Mouse (Mus musculus) T-cell, adult 2 months (primary cell): ENCODE results near the gene Tmem120b.
A peak's percentile ranks its signal among the peaks of the same experiment; 100 is the strongest.

Source experiments
- DNase-seq: peaks from one replicate; pipeline ENCODE4 v3.0.0; 2022; ENCODE audit warnings: low spot score

Tmem120b gene

DNA sequence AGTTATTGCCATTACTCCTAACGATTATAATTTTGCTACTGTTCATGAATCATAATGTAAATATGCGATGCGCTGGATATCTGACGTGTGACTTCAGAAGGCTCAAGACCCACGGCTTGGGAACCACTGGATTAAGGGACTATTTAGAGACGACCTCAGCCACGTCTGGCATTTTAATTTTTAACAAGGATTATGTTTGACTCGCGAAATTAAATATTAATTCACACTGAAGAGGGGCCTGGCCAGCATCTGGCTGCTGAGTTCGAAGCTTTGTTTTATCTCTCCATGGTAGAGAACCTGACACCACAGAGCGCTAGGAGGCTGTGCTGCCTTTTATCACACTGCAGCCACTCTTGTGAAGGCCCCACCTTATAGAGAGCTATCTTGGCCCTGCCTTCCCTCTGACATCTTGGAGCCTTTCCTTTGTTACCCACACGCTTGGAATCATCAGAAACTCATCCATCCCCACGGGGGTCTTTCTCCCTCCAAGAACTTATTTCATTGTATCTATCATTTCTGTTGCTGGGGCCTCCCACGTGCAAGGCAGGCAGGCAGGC, 24.9 kb downstream of the Tmem120b start:
- DNase-seq = no peak

DNA sequence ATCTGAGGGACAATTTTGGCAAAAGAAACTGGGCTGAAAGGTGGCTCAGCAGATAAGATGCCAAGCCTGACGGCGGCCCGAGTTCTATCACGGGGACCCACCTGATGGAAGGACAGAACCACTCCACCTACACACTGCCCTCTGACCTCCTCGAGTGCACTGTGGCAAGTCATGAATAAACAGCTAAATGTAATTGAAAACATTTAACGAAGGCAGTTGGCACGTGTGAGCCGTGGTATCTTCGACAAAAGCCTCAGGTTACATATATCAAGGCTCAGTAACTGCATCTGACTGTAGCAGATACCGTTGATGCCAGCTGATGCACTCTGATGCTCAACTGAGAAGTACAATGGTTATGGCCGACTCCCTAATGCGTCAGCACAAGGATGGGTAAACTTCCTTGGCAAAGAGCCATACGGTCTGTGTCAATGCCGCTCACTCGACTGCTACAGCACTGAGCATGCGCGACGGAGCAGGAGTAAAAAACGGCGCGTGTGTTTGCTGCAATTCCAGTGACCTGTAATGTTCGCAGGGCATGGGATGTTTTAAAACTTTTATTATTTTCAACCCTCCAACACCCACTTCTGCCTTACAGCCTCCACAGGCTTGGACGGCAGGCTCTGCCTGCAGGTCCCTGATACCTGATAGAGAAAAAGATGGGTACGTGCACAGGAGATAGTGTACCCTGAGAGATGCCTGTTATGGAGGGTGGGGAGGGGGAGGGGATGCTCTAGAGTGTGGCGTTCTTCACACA, 26.2 kb downstream of the Tmem120b start:
- DNase-seq = no peak

DNA sequence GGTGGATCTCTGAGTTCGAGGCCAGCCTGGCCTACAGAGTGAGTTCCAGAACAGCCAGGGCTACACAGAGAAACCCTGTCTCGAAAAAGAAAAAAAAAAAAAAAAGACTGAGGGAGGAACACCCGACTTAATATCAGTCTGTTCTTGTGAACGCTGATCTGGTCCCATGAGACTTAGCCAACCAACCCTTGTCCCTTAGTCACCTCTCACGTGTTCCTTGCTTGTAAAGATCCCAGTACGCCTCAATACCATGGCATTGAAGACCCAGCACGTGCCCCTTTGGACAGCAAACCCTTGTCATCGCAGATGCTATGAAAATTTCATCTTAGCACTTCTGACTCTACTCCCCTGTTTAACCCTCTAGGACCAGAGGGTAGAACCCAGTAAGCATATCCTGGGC, 28.1 kb downstream of the Tmem120b start:
- DNase-seq = no peak

- DNase-seq = no peak
These were observed 30.3 kb downstream of the Tmem120b start for GRCm38 (mm10) chr5:123098487-123098886.

DNA sequence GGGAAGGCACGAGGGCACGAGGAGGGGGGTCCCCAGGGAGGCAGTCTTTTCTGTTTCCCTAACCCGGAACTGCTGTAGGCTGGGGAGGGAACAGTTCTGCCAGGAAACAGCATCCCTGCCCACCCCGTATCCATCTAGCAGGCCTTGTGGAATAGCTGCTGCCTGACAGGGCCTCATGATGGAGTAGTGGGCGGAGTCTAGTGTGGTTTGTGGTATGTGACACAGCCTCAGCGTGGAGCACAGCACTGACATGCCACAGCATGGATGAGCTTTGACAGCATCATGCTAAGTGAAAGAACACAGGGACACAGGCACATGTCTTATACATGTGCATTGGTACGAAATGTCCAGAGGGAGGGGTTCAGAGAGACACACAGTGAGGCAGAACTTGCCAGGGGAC, 34.2 kb downstream of the Tmem120b start:
- DNase-seq = no peak

DNA sequence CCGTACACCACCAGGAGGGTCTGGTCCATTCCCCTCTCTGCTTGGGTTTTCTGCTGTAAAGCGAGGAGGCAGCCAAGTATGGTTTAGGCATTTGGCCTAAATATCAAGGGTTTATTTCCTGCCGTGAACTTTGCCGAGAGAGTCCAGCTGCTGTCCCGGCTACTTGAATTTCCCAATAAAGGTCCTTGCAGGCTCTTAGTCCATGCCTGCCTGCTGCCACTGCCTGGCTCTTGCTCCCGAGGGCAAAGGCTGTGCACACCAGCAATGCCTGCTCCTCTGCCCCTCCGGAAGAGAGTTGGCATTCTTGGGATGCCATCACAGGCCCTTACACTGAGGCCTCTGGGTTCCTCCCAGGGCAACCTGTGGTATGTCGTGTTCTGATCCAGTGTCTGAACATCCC, 35.3 kb downstream of the Tmem120b start:
- DNase-seq = no peak

GRCm38 (mm10) chr5:123104769-123105168, 36.6 kb downstream of the Tmem120b start:
- DNase-seq = no peak

GRCm38 (mm10) chr5:123109452-123110203, 41.4 kb downstream of the Tmem120b start:
- DNase-seq = no peak

DNA sequence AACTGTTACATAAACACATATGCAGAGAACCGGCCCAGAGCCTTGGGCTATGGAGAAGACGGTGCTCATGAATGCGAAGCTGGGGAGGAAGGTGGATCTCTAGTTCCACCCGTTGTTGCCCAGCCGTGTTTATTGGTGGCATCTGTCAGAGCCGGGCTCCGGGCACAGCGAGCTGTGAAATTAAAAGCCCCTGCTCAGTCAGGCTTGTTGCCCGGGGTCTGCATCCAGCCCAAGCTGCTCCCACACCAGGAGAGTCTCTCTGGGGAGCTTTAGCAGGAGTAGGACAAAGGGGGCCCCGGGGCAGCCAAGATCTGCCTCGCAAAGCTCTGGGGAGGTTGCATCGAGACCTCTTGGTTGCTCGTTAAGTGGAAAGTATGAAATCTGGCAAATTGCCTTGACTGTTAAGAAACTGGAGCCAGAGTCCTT, 42.1 kb downstream of the Tmem120b start:
- DNase-seq = no peak

DNA sequence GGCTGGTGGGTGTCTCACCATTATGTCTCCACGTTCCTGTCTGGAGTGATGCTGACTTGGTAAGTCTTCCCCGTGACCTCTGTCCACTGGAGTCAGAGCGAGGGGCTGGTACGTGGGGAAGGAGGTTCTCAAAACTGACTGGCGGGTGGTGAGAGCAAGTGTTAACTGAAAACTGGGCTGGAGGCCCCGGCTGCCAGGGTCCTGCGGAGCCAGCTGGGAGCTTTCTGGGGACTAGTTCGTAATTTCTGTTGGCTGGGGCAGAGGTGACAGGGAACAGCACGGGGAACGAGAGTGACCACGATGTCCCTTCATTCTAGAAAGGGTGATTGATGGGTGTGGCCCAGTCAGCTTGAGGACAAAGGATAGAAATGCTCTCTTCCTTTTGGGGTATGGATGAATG, 45.9 kb downstream of the Tmem120b start:
- DNase-seq = no peak

DNA sequence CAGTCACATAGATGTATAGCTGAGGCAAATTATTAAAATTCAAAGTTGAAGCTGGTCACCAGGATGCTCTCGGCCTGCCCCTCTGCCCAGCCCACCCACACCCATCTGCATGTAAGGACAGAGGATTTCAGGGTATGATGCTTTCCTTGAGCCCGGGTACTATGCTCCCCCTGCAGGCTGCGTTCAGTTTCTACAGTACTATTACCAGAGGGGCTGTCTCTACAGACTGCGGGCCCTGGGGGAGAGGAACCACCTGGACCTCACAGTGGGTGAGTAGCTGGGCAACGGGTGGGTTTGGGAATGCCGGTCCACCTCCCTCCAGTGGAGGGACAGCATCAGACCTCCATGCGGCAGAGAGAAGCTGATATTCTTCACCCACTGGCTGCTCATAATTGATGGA, 46.7 kb downstream of the Tmem120b start:
- no peak for DNase-seq

DNA sequence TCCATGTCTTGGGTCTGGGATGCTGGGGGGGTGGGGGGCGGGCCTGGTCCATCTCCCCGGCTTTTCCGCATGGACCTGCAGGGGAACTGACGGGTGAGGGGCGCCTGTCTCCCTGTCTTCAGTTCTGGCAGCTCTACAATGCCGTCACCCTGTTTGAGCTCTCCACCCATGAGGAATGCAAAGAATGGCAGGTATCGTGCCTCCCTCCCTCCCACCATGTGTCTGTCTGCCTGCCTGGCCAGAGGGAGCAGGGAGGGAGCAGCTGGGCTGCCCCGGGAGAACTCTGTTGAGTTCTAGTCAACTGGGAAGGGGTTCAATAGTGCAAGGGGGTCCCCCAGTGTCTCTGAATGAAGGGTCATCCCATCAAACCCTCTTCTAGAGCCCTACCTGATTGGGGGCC, 47.9 kb downstream of the Tmem120b start:
- no peak for DNase-seq

DNA sequence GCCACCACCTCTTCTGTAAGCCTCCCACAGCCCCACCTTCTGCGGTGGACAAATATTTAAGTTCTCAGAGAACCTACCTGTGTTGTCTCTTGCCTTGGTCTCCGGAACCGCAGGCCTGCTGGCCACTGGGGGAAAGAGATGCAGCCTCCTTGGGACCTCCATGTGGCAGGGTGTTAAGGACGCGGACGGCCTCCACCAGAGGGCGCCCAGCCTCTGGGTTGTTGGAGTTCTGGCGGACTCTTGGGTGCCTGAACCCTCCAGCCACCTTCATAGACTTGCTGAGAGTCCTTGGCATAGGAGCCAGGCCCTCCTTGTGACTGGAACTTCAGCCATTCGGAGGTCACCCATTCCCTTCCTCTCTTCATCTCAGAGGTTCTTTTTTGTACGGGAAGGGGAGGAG, 49.0 kb downstream of the Tmem120b start:
- DNase-seq = peak; percentile 71

- DNase-seq = no peak
These were observed 49.6 kb downstream of the Tmem120b start for GRCm38 (mm10) chr5:123117773-123118172.

DNA sequence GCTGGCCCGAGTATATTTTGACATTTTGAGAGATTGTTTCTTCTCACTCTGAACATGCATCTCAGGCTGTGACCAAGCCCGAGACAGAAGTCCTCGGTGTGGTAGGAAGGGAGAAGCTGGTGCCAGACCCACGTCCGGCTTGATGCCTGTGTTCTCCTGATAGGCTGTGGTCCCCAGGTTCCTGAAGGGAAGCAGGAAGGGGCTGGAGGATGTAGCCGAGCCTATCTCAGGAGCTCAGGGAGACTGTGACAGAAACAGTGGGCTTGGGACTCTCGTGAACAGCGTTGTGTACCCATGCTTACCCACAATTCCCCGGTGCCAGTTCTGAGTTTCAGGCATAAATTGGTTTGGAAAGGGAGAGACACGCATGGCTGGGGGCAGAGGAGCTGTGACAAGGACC, 50.6 kb downstream of the Tmem120b start:
- no peak for DNase-seq

DNA sequence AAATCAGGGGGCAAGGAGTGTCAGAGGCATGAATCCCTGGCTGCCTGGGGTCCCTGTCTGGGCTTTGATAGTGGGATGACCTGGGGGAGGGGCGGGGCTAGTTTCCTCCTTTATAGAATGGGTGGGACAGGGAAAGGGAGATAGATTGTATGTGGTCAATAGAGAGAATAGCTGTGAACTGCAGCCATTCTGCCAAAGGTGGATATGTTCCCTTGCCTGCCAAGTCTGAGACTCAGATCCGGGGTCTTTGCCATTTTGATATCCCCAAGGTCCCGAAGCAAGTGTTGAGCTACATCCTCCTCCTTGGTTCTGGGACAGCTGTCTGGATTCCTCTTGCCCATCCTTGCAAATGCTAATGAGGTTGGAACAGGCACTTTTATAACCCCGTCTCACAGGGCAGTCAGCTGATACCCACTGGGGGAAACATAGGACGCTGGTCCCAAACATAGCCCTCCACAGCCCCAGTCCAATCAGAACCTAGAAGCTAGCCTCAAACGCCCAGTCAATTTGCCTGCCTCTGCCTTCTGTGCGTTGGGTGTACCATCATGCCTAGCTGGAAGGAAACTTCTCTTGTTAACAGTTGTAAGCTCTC, 52.5 kb downstream of the Tmem120b start:
- DNase-seq = no peak

GRCm38 (mm10) chr5:123122181-123122580, 54.0 kb downstream of the Tmem120b start:
- no peak for DNase-seq

DNA sequence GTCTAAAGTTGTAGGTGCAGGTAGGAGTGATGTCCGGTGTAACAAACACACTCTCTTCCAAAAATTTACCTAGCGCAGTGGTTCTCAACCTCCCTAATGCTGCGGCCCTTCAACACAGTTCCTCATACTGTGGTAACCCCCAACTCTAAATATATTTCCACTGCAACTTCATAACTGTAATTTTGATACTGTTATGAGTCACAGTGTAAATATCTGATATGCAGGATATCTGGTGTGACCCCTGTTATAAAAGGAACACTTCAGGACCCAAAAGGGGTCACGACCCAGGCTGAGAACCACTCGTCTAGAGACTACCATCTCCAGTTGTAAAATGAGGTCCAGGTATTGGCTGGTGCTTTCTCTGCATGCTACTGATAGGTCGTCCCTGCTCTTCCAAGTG, 56.9 kb downstream of the Tmem120b start:
- no peak for DNase-seq

- DNase-seq = peak; percentile 72
These were observed 57.6 kb downstream of the Tmem120b start for GRCm38 (mm10) chr5:123125638-123126406.

- DNase-seq = no peak
These were observed 58.8 kb downstream of the Tmem120b start for GRCm38 (mm10) chr5:123127031-123127430.

DNA sequence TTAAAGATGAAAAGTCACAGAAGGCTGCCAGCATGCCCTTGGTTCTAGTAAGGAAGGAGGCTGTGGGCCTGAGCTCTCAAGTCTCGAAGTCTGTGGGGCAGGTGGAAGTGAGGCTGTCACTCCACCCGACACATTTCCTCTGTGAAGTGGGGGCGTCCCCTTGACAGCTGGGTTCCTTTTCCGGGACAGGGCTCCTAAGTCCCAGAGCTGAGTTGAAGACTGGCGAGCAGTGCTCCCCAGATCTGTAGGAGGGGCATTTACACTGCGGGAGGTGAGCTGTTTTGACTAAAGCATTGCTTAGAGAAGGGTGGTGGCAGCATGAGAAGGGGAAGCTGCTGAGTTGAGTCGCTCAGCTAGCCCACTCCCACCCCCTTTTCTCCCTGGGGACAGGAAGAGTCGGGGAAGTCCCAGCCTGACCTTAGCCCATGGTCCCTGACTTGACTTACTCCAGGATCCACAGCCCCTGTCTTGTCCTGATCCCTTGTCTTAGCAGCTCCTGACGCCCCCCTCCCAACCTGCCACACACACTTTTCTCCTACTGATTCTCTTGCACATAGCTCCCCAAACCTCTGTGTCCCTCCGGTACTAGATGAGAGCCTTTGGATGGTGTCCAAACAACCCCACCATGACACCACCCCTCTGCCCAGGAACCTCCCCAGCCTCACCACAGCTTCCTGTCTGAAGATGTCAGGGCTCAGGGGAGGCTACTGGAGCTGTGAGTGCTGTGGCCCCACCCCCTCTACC, 60.4 kb downstream of the Tmem120b start:
- peak; percentile 94 for DNase-seq
